Mouse (Mus musculus) right cerebral cortex, postnatal 36 days (tissue): ENCODE measurements around the gene Nop9.

Experiments
- DNase-seq, 2 experiments: peaks; one replicate each; pipeline ENCODE4 v3.0.0; 2022; ENCODE audit warnings: low spot score in 2 of 2, mixed read lengths in 1 of 2

Nop9 gene

DNA sequence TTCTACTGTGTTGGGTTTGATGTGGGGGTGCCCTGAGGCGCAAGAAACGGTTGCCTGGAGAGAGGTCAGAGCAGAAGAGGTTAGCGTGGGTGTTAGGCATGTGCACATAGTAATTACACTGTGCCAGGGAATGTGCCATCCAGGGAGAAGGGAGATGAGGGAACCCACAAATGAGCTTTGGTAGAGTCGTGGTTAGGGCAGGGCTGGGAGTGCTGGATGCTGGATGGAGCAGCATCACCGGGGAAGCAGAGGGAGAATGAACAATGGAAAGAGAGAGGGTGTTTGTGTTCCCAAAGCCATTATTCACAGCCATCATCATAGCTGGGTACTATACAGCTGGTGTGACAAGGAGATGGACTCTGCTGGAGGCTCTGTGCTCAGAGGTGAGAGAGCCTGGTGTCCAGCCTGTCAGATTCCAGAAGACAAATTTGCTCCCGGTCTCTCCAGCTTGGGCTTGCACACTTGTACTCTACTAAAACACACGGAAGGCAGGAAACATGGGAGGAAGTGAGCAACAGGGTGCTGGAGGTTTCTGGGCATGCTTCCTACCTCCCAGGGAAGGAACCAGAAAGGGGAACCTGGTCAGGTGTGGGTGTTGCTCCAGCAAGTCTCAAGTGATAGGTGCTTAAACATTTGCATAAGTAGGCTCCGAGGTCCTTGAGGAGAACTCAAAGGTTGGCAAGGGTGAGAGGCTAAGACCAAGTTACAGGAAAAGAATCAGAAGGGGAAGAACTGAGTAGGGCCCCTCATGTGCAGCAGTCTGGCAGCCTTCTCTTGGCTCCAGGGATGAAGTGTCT, 17.4 kb upstream of the Nop9 start:
- no peak for DNase-seq

DNA sequence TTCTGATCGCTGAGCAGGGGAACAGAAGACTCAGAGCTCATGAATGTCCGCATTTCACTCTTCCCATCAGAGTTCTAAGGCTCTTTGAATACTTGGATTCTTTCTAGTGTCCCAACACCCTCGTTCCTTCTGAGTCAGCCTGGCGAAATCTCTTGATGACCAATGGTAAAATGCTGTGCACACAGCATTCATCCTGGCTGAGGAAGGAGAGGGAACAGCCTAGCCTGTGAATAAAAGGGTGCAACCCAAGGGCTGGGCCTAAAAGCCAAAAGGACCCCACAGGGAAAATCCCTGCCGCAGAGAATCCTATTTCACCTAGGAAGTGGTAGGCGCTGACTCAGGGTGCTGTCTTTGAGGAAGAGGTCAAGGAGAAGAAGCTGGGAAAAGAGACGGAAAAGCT, 15.4 kb upstream of the Nop9 start:
- no peak for DNase-seq

- peak in 1 of 2 experiments; percentile 21 for DNase-seq
Observed at GRCm38 (mm10) chr14:55730531-55731032, 14.9 kb upstream of the Nop9 start.

DNA sequence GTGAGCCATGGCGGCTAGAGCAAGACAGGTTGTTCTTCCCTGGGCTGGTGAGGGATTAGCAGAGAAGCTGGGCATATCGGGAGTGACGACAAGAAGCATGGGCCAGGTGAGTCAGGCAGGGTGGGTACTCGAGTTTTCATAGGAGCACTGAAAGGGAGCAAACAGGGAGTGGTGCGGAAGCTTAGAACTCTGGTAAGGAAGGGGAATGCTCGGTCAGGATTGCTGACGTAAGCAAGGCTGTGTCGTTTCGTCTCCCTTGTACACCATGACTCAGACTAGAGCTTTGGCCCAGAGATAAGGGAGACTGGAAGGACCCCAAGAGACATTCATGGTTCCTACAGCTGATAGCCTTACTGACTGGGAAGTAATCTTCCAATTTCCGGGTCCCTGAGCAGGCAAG, 11.6 kb upstream of the Nop9 start:
- DNase-seq: no peak

- DNase-seq: no peak
Observed at GRCm38 (mm10) chr14:55734869-55735268, 10.6 kb upstream of the Nop9 start.

DNA sequence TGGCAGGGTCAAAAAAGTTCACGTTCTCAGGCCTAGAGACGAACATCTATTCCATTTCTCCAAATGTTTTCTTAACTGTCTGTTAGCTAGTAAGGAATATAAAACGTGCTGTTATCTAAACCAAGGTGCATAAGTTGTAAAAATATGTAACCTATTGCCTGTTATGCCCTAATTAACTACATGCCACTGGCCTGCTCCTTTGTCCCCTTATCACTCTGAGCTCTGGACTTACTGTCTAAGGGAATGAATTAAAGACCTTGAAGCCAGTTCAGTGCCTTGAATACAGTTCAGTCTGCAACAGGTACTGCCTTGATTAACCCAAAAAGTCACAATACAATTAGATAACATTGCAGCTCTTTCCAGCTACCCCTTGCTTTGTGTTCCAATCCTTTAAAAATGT, 10.2 kb upstream of the Nop9 start:
- no peak for DNase-seq

- no peak for DNase-seq
Observed at GRCm38 (mm10) chr14:55735758-55736157, 9.7 kb upstream of the Nop9 start.

DNA sequence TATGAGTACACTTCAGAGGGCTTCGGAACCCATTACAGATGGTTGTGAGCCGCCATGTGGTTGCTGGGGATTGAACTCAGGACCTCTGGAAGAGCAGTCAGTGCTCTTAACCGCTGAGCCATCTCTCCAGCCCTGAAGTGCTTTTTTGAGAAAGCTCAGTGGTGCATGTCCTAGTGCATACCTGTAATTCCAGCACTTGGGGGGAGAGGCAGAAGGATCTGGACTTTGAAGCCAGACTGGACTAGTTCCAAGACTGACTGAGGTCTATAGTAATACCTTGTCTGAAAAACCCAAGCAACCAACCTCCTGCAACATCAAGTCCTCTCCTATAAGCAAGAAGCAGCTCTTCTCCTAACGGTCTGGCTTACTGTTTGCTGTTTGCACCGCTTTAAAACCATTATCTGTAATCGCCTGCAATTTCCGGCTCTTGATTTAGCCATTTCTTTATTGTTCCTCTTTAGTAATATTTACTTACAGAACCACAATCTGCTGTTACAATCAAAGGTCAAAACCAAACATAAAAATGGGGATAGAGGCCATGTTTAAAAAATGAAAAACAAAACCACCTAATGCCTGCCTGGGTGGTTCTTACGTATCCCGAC, 8.3 kb upstream of the Nop9 start:
- no peak for DNase-seq

- DNase-seq: peak; percentile 63 to 70
Observed at GRCm38 (mm10) chr14:55743711-55744110, 1.8 kb upstream of the Nop9 start.

- DNase-seq: no peak
Observed at GRCm38 (mm10) chr14:55745861-55746237, 356 bp downstream of the Nop9 start.

- DNase-seq: no peak
Observed at GRCm38 (mm10) chr14:55747051-55747847, 1.8 kb downstream of the Nop9 start.

DNA sequence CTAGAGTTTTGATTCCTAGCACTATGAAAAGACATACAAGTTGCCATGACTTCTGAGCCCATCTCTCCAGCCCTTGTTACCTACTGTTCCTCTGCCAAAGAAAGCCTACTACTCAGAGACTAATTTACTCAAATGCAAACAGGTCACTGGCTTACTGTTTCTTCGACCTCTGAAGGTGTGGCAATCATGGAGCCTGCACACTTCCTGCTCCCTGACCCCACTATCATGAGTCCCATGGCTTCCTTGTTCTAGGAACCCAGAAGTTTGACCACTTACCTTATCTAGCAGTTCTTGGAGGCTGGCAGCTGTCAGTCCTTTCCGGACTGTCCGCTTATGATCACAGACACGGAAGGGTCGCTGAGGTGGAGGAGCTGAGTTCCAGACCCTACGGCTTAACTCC, 12.1 kb downstream of the Nop9 start:
- DNase-seq: no peak

GRCm38 (mm10) chr14:55758363-55758784, 12.9 kb downstream of the Nop9 start, which contains the start of gene Cideb:
Gene Cideb, minus strand, starts transcription at chr14:55758458.
- no peak for DNase-seq

DNA sequence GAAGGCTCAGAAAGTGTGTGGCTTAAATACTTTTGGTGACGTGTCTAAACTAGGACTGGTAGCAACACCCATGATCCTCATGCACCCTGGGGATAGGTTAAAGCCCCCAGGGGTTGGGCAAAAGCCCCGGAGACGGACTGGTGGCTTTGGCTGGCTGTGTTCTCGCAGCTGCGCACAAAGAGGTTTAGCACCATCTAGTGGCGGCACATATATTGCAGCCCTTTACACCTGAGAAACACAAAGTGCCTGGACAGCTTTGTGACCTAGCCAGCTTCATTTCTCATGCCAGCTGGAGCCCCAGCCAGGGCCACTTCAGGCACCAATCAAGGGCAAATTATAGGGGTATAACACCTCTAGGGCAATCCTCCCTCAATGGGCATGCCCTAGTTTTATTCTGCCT, 14.7 kb downstream of the Nop9 start:
- peak; percentile 69 to 75 for DNase-seq

DNA sequence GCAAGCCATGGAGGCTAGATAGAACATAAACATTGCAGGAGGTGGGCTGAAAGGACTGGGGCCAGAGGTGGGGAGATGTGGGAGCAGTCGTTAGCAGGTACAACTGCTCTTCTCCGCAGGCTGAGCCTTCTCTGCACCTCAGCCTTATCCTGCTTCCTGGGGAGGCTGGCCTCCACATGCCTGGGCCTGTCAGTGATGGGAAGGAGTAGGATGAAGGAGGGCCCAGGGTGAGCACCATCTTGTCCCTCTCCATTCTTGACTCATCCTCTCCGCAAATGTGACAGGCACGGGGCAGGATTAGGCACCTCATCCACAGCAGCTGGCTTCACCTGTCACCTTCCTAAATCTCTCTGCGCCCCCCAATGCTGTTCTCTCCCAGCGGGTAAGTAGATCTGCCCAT, 15.7 kb downstream of the Nop9 start, which contains the start of gene Ltb4r2:
Gene Ltb4r2 (plus strand): TSS at position 266 of the 400 bp plus-strand sequence.
- DNase-seq: no peak

DNA sequence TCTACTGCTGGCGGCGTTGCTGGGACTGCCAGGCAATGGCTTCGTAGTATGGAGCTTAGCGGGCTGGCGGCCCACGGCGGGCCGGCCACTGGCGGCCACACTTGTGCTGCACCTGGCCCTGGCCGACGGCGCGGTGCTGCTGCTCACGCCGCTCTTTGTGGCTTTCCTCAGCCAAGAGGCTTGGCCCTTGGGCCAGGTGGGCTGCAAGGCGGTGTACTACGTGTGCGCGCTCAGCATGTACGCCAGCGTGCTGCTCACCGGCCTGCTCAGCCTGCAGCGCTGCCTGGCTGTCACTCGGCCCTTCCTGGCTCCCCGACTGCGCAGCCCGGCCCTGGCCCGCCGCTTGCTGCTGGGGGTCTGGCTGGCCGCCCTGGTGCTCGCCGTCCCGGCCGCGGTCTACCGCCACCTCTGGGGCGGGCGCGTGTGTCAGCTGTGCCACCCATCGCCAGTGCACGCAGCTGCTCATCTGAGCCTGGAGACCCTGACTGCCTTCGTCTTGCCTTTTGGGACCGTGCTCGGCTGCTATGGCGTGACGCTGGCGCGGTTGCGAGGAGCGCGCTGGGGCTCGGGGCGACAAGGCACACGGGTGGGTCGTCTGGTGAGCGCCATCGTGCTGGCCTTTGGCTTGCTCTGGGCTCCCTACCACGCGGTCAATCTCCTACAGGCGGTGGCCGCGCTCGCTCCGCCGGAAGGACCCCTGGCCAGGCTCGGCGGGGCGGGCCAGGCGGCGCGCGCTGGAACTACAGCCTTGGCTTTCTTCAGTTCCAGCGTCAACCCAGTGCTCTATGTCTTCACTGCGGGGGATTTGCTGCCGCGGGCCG, 16.7 kb downstream of the Nop9 start:
- no peak for DNase-seq

GRCm38 (mm10) chr14:55763166-55763565, 17.7 kb downstream of the Nop9 start:
- DNase-seq: no peak

DNA sequence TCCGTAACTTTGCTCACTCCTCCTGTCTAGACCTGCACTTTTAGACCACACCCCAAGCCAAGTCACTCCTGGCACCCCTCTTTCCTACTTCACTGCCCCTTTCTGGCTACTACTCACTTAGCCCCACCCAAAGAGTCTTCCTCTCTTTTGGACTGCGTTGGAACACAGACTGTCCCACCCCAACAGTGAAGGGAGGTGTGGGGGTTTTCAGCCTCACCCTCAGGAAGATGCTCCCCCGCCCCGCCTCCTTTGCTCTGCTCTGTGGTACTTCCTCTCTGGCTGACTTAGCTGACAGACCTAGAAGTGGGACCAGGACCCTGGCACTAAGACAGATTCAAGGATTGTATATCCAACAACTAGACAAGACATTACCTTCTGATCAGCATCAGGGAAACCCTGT, 20.2 kb downstream of the Nop9 start, which contains the start of gene Ltb4r1:
Gene Ltb4r1 (plus strand): TSS at position 267 of the 400 bp plus-strand sequence.
- no peak for DNase-seq

DNA sequence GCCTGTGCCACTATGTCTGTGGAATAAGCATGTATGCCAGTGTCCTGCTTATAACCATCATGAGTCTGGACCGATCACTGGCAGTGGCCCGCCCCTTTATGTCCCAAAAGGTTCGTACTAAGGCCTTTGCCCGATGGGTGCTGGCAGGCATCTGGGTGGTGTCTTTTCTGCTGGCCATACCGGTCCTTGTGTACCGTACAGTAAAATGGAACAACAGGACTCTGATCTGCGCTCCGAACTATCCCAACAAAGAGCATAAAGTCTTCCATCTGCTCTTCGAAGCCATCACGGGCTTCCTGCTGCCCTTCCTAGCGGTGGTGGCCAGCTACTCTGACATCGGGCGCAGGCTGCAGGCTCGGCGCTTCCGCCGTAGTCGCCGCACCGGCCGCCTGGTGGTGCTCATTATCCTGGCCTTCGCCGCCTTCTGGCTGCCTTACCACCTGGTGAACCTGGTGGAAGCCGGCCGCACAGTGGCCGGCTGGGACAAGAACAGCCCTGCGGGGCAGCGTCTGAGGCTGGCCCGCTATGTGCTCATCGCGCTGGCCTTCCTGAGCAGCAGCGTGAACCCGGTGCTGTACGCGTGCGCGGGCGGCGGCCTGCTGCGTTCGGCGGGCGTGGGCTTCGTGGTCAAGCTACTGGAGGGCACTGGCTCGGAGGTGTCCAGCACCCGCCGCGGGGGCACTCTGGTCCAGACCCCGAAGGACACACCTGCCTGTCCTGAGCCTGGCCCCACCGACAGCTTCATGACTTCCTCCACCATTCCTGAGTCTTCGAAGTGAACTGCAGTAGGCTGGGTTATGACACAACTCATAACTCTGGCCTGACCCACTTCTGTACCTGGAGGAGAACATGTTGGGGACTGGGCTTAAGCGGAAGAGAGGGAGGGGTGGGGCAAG, 22.3 kb downstream of the Nop9 start:
- DNase-seq: no peak

DNA sequence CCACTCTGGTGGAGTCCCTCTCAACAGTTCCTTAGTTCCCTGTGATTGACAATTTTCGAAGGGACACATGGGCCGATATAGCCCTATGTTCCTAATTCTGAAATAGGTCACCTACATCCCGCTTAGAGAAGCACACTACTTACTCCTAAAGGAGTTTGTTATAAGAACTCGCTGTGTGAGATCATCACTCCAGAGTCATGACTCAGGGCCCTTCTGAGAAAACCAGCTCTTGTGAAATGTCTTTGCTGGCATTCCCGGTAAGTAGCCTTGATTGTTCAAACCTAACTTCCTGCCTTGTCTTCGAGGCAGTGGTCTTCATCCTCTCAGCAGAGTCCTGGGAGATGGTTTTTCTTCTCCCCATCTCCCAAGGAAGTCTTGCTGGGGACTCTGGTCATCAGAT, 23.1 kb downstream of the Nop9 start:
- DNase-seq: no peak
